Mouse (Mus musculus): Measurements from ENCODE around the gene Rab30.

- TF ChIP-seq CTCF (IDR thresholded peaks at IDR 0.05; ENCODE audit: low read depth) (no peak), EP300 (optimal IDR thresholded peaks at IDR 0.05) (no peak)
Measured at GRCm38 (mm10) chr7:92890618-92891230, 149.3 kb downstream of the Rab30 start.
